In the genomic region with DNA sequence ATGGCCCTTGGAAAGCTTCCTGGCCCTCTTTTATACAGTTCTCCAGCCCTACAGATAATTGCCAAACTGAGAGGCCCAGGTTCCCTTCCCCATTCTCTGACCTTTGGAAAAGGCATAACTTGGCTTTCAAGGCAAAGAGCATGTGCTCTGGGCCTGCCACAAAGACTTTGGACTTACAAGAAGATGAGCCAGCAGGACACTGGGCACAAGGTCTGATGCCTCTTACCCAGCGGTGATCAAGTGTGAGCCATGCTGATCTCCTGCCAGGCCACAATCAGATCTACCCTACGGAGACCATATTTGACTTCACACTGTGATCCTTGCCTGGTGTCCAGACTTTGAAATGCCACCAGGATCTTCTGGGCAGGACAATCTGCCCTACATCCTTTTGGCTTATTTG, we compare ENCODE assay signal across 18 mouse cellular contexts. TPM values are rescaled to one million over a fixed set of nuclear protein-coding genes. Genes with fewer than 3 reads are reported as not detected.
DNase-seq lines count a peak whose midpoint lies in the region; ATAC-seq lines count a peak whose summit lies in the region.
"Had no signal": no experiment of that assay in that cellular context is flagged by ENCODE, and none has a peak within 500 bp of the region (broad histone marks: within the 10 kb centered on the region; RNA-seq: fewer than 3 reads in every experiment).

No protein-coding gene starts in this region.

- H3K9me3 ChIP-seq in intestine, embryonic 16.5 days (ENCODE audit: control insufficient read depth, low read length), result no peaks in the 10 kb centered on the region
- H3K9me3 ChIP-seq in intestine, embryonic 15.5 days, result no peaks in the 10 kb centered on the region
- H3K9me3 ChIP-seq: lung, embryonic 15.5 days had no signal

- WGBS in intestine, embryonic 16.5 days, result 92% methylated on average over 2 of the region's 2 CpGs
- WGBS in intestine, embryonic 15.5 days, result 94% methylated on average over 2 of the region's 2 CpGs

- peak; percentile 13 for DNase-seq in cerebellum, adult 9-10 months
- DNase-seq in cerebellum, postnatal 14 days, result peak; percentile 32 to 64
- peak; percentile 49 for DNase-seq in kidney, postnatal 10 days
- no peak for DNase-seq in retina, postnatal 1 day
- no peak for DNase-seq in spleen, postnatal 10 days (ENCODE audit: low spot score in 2 of 2)
- DNase-seq: embryo, embryonic 11 days; thymus, postnatal 14 days had no signal

- no peak overlapping the region for H3K4me2 ChIP-seq in intestine, embryonic 16.5 days (ENCODE audit: low read depth, low read length)
- H3K4me2 ChIP-seq in intestine, embryonic 15.5 days (replicated peaks), result no peak overlapping the region
- H3K4me2 ChIP-seq: heart, embryonic 13.5 days; hindbrain, embryonic 15.5 days; limb, embryonic 12.5 days; lung, embryonic 15.5 days; midbrain, embryonic 11.5 days had no signal

- no peaks in the 10 kb centered on the region for H3K36me3 ChIP-seq in intestine, embryonic 16.5 days (ENCODE audit: control insufficient read depth, insufficient read depth, low read length)
- no peaks in the 10 kb centered on the region for H3K36me3 ChIP-seq in intestine, embryonic 15.5 days
- H3K36me3 ChIP-seq: heart, embryonic 13.5 days; hindbrain, embryonic 15.5 days; limb, embryonic 12.5 days; lung, embryonic 15.5 days had no signal

- no peak overlapping the region for H3K4me3 ChIP-seq in intestine, embryonic 16.5 days (ENCODE audit: low read length)
- no peak overlapping the region for H3K4me3 ChIP-seq in intestine, embryonic 15.5 days (replicated peaks)
- H3K4me3 ChIP-seq: heart, embryonic 13.5 days; hindbrain, embryonic 15.5 days; limb, embryonic 12.5 days; lung, embryonic 15.5 days had no signal

- no peak overlapping the region for H3K9ac ChIP-seq in intestine, embryonic 16.5 days (ENCODE audit: low read depth, low read length)
- no peak overlapping the region for H3K9ac ChIP-seq in intestine, embryonic 15.5 days
- H3K9ac ChIP-seq: heart, embryonic 13.5 days; hindbrain, embryonic 15.5 days; limb, embryonic 12.5 days; liver, embryonic 14.5 days; lung, embryonic 15.5 days had no signal

- H3K4me1 ChIP-seq in intestine, embryonic 16.5 days (ENCODE audit: control insufficient read depth, insufficient read depth, low read length), result no peaks in the 10 kb centered on the region
- no peaks in the 10 kb centered on the region for H3K4me1 ChIP-seq in intestine, embryonic 15.5 days (replicated peaks)
- H3K4me1 ChIP-seq: heart, embryonic 13.5 days; hindbrain, embryonic 15.5 days; limb, embryonic 12.5 days; lung, embryonic 15.5 days had no signal

- no peak overlapping the region for H3K27ac ChIP-seq in intestine, embryonic 16.5 days (ENCODE audit: low read length)
- H3K27ac ChIP-seq in intestine, embryonic 15.5 days, result no peak overlapping the region
- H3K27ac ChIP-seq: heart, embryonic 13.5 days; hindbrain, embryonic 15.5 days; limb, embryonic 12.5 days; liver, embryonic 14.5 days; lung, embryonic 15.5 days had no signal

- no peaks in the 10 kb centered on the region for H3K27me3 ChIP-seq in intestine, embryonic 16.5 days (replicated peaks; ENCODE audit: control insufficient read depth, insufficient read depth, low read length)
- H3K27me3 ChIP-seq in intestine, embryonic 15.5 days (replicated peaks), result no peaks in the 10 kb centered on the region
- H3K27me3 ChIP-seq: heart, embryonic 13.5 days; hindbrain, embryonic 15.5 days; limb, embryonic 12.5 days; lung, embryonic 15.5 days had no signal

- 0 out of 2 replicates have a peak, but pooled peaks have one; percentile 23 for ATAC-seq in intestine, embryonic 16.5 days
- no peak for ATAC-seq in intestine, embryonic 15.5 days

RNA-seq across cellular contexts. Expression of a gene that starts 15.7 kb away (rescaled TPM):
- 0.05 TPM in 1 of 2 replicates, not detected in the other for polyA plus RNA-seq in intestine, embryonic 16.5 days (2015; fragmentation: Nextera tagmentation; extraction: Ambion mirVana)
- not detected in 2 replicates for polyA plus RNA-seq in intestine, embryonic 15.5 days (2015; fragmentation: Nextera tagmentation; extraction: Ambion mirVana)
- polyA plus RNA-seq: C2C12; embryonic facial prominence, embryonic 14.5 days; gonadal fat pad, adult 2 months; heart, embryonic 13.5 days; hindbrain, embryonic 15.5 days; limb, embryonic 12.5 days; liver, embryonic 14.5 days; lung, embryonic 15.5 days; midbrain, embryonic 11.5 days had no signal

RNA-seq across cellular contexts. Expression of a gene that starts 23.4 kb away (rescaled TPM):
- 0.80 and 0.97 TPM in 2 replicates for polyA plus RNA-seq in intestine, embryonic 16.5 days (2015; fragmentation: Nextera tagmentation; extraction: Ambion mirVana)
- 0.54 and 0.82 TPM in 2 replicates for polyA plus RNA-seq in intestine, embryonic 15.5 days (2015; fragmentation: Nextera tagmentation; extraction: Ambion mirVana)
- polyA plus RNA-seq: hindbrain, embryonic 15.5 days; limb, embryonic 12.5 days had no signal

RNA-seq across cellular contexts. Expression of a gene that starts 37.8 kb away (rescaled TPM):
- not detected in 2 replicates for polyA plus RNA-seq in intestine, embryonic 16.5 days (2015; fragmentation: Nextera tagmentation; extraction: Ambion mirVana)
- not detected in 2 replicates for polyA plus RNA-seq in intestine, embryonic 15.5 days (2015; fragmentation: Nextera tagmentation; extraction: Ambion mirVana)
- polyA plus RNA-seq: heart, embryonic 13.5 days; hindbrain, embryonic 15.5 days; limb, embryonic 12.5 days; liver, embryonic 14.5 days; lung, embryonic 15.5 days; midbrain, embryonic 11.5 days had no signal

RNA-seq across cellular contexts. Expression of a gene that starts 58.9 kb away (rescaled TPM):
- 63.9 and 95.6 TPM in 2 replicates for polyA plus RNA-seq in intestine, embryonic 16.5 days (2015; fragmentation: Nextera tagmentation; extraction: Ambion mirVana)
- polyA plus RNA-seq in intestine, embryonic 15.5 days (2015; fragmentation: Nextera tagmentation; extraction: Ambion mirVana), result 25.4 and 34.4 TPM in 2 replicates
- polyA plus RNA-seq: heart, embryonic 13.5 days; hindbrain, embryonic 15.5 days; limb, embryonic 12.5 days; midbrain, embryonic 11.5 days had no signal

Comparison
In these comparisons a context has a peak if more than half of its experiments do, and no peak if none do; other contexts are left out.
1. DNase-seq: peak in cerebellum, adult 9-10 months (single experiment), cerebellum, postnatal 14 days (2 of 2) and kidney, postnatal 10 days (single experiment); none in retina, postnatal 1 day (single experiment) and spleen, postnatal 10 days (0 of 2).